In the genomic region with DNA sequence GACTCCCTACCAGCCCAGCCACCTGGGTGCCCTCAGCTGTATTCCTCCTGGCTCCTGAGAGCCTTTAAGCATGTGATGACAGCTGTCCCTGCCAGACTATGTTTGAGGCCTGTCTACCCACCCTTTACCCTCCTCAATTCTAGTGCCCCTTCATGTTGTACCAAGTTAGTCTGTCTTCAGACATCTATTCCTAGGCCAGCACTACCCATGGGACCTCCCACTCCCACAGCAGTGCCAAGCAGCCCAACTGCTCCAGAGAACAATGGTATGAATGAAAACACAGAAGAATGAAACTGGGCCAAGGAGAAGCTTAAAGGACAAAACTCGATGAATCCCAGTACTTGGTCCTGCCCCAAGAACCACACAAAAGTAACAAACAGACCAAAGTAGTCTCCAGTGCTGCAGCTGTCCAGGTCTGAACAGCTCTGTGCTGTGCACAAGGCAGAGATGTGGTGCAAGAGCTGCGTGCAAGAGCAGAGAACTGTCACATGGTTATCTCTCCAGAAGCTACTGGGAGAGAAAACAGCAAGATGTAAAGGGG, we compare ENCODE assay signal across 11 mouse cellular contexts. TPM values are rescaled to one million over a fixed set of nuclear protein-coding genes. Genes with fewer than 3 reads are reported as not detected.
DNase-seq lines count a peak whose midpoint lies in the region; ATAC-seq and TF ChIP-seq lines count a peak whose summit lies in the region.
"Had no signal": no experiment of that assay in that cellular context is flagged by ENCODE, and none has a peak within 500 bp of the region (broad histone marks: within the 10 kb centered on the region; RNA-seq: fewer than 3 reads in every experiment).

No protein-coding gene starts in this region.

- H3K4me3 ChIP-seq in heart, embryonic 12.5 days: no peak overlapping the region
- no peak overlapping the region for H3K4me3 ChIP-seq in midbrain, embryonic 11.5 days (ENCODE audit: low read depth, low read length)
- no peak overlapping the region for H3K4me3 ChIP-seq in midbrain, embryonic 15.5 days
- H3K4me3 ChIP-seq in hindbrain, embryonic 16.5 days (ENCODE audit: low read length): no peak overlapping the region
- H3K4me3 ChIP-seq in myocyte: no peak overlapping the region
- H3K4me3 ChIP-seq: limb, embryonic 13.5 days had no signal

- 56% methylated on average over 2 of the region's 2 CpGs for WGBS in heart, embryonic 12.5 days
- 91% methylated on average over 2 of the region's 2 CpGs for WGBS in midbrain, embryonic 11.5 days
- WGBS in midbrain, embryonic 15.5 days: 67% methylated on average over 2 of the region's 2 CpGs
- 55% methylated on average over 2 of the region's 2 CpGs for WGBS in hindbrain, embryonic 16.5 days

- H3K36me3 ChIP-seq in heart, embryonic 12.5 days: peaks cover 19% of the 10 kb centered on the region
- 0 out of 2 replicates have a peak, but pooled peaks cover 2% of the 10 kb centered on the region for H3K36me3 ChIP-seq in midbrain, embryonic 11.5 days (ENCODE audit: control insufficient read depth, insufficient read depth, low read length)
- H3K36me3 ChIP-seq in midbrain, embryonic 15.5 days (replicated peaks): 0 out of 2 replicates have a peak, but pooled peaks cover 2% of the 10 kb centered on the region
- no peaks in the 10 kb centered on the region; the same call in 1 of the 2 replicates for H3K36me3 ChIP-seq in hindbrain, embryonic 16.5 days (ENCODE audit: control insufficient read depth, insufficient read depth, low read length)
- H3K36me3 ChIP-seq in myocyte (ENCODE audit: control insufficient read depth, insufficient read depth): peaks cover 19% of the 10 kb centered on the region

- no peak overlapping the region for H3ac ChIP-seq in myocyte (ENCODE audit: control insufficient read depth, insufficient read length)

- no peaks in the 10 kb centered on the region for H3K9me3 ChIP-seq in heart, embryonic 12.5 days (replicated peaks)
- no peaks in the 10 kb centered on the region for H3K9me3 ChIP-seq in midbrain, embryonic 11.5 days (ENCODE audit: control insufficient read depth, low read length)
- no peaks in the 10 kb centered on the region for H3K9me3 ChIP-seq in midbrain, embryonic 15.5 days
- no peaks in the 10 kb centered on the region for H3K9me3 ChIP-seq in hindbrain, embryonic 16.5 days (ENCODE audit: control insufficient read depth, low read length)
- H3K9me3 ChIP-seq: limb, embryonic 13.5 days had no signal

- ATAC-seq in heart, embryonic 12.5 days (ENCODE audit: insufficient number of reproducible peaks, low FRiP score): no peak
- no peak for ATAC-seq in midbrain, embryonic 11.5 days (ENCODE audit: low FRiP score)
- ATAC-seq in midbrain, embryonic 15.5 days (replicated peaks): no peak
- ATAC-seq in hindbrain, embryonic 16.5 days: peak; percentile 77
- ATAC-seq in inflammation-experienced regulatory T-cells, adult 6 months: no peak

- H3K79me2 ChIP-seq in myocyte (ENCODE audit: control insufficient read depth, insufficient read depth): peaks cover 65% of the 10 kb centered on the region

- H3K4me2 ChIP-seq in heart, embryonic 12.5 days: peak overlapping the region; percentile 23; the same call in 1 of the 2 replicates
- no peak overlapping the region for H3K4me2 ChIP-seq in midbrain, embryonic 11.5 days
- no peak overlapping the region for H3K4me2 ChIP-seq in midbrain, embryonic 15.5 days
- no peak overlapping the region for H3K4me2 ChIP-seq in hindbrain, embryonic 16.5 days (ENCODE audit: low read length)
- peak overlapping the region; percentile 24 for H3K4me2 ChIP-seq in myocyte (ENCODE audit: low read depth)
- H3K4me2 ChIP-seq: limb, embryonic 13.5 days had no signal

- no peaks in the 10 kb centered on the region for H3K27me3 ChIP-seq in heart, embryonic 12.5 days (replicated peaks)
- no peaks in the 10 kb centered on the region for H3K27me3 ChIP-seq in midbrain, embryonic 11.5 days (ENCODE audit: control insufficient read depth, insufficient read depth, low read length)
- H3K27me3 ChIP-seq in midbrain, embryonic 15.5 days (replicated peaks): no peaks in the 10 kb centered on the region
- H3K27me3 ChIP-seq in hindbrain, embryonic 16.5 days (replicated peaks; ENCODE audit: control insufficient read depth, insufficient read depth, low read length): no peaks in the 10 kb centered on the region
- no peaks in the 10 kb centered on the region for H3K27me3 ChIP-seq in myocyte (ENCODE audit: control insufficient read depth, insufficient read depth, insufficient read length)
- H3K27me3 ChIP-seq: CH12.LX; limb, embryonic 13.5 days had no signal

- H3K27ac ChIP-seq in heart, embryonic 12.5 days (ENCODE audit: poor library complexity, severe bottlenecking): peak overlapping the region; percentile 60
- no peak overlapping the region for H3K27ac ChIP-seq in midbrain, embryonic 11.5 days (ENCODE audit: low read depth, low read length)
- H3K27ac ChIP-seq in midbrain, embryonic 15.5 days: no peak overlapping the region; the same call in 1 of the 2 replicates
- peak overlapping the region; percentile 67; the same call in 1 of the 2 replicates for H3K27ac ChIP-seq in hindbrain, embryonic 16.5 days (ENCODE audit: low read depth, low read length)
- H3K27ac ChIP-seq: limb, embryonic 13.5 days had no signal

- H3K4me1 ChIP-seq in heart, embryonic 12.5 days (replicated peaks): peaks cover 83% of the 10 kb centered on the region
- no peaks in the 10 kb centered on the region for H3K4me1 ChIP-seq in midbrain, embryonic 11.5 days (ENCODE audit: control insufficient read depth, insufficient read depth, low read length)
- peaks cover 5% of the 10 kb centered on the region; the same call in 1 of the 2 replicates for H3K4me1 ChIP-seq in midbrain, embryonic 15.5 days
- H3K4me1 ChIP-seq in hindbrain, embryonic 16.5 days (ENCODE audit: control insufficient read depth, insufficient read depth, low read depth, low read length): peaks cover 5% of the 10 kb centered on the region

- H3K9ac ChIP-seq in heart, embryonic 12.5 days: no peak overlapping the region
- no peak overlapping the region for H3K9ac ChIP-seq in midbrain, embryonic 11.5 days (ENCODE audit: low read length)
- no peak overlapping the region for H3K9ac ChIP-seq in midbrain, embryonic 15.5 days
- no peak overlapping the region for H3K9ac ChIP-seq in hindbrain, embryonic 16.5 days (ENCODE audit: low read depth, low read length)
- H3K9ac ChIP-seq: limb, embryonic 13.5 days had no signal

- DNase-seq in heart, adult 8-10 months (ENCODE audit: low spot score): no peak
- DNase-seq in midbrain, embryonic 11.5 days (ENCODE audit: low spot score, missing footprints): peak; percentile 35
- no peak for DNase-seq in lung, postnatal 4 days
- DNase-seq: kidney, postnatal 4 days had no signal

- no peak for TF ChIP-seq POLR2A in myocyte (IDR thresholded peaks at IDR 0.05; ENCODE audit: insufficient read length, low read depth)

TF ChIP-seq in myocyte, 11 proteins besides CTCF, POLR2A, EP300 and RAD21:
- TF ChIP-seq CEBPB (IDR thresholded peaks at IDR 0.05; ENCODE audit: insufficient read depth, poor library complexity, severe bottlenecking) (no peak), USF1 (IDR thresholded peaks at IDR 0.05; ENCODE audit: low read depth) (peak; percentile 10), TCF12 (IDR thresholded peaks at IDR 0.05; ENCODE audit: insufficient read depth, poor library complexity, severe bottlenecking) (peak; percentile 43), POLR2AphosphoS2 (IDR thresholded peaks at IDR 0.05; ENCODE audit: insufficient read length, low read depth) (no peak), REST (IDR thresholded peaks at IDR 0.05; ENCODE audit: insufficient read depth, insufficient read length) (no peak), TCF3 (IDR thresholded peaks at IDR 0.05; ENCODE audit: insufficient read length, low read depth) (no peak), E2F4 (IDR thresholded peaks at IDR 0.05; ENCODE audit: insufficient read depth) (no peak), MAX (IDR thresholded peaks at IDR 0.05; ENCODE audit: low read depth) (no peak), SRF (IDR thresholded peaks at IDR 0.05; ENCODE audit: control insufficient read depth, insufficient read length, low read depth) (no peak), MYOG (IDR thresholded peaks at IDR 0.05; ENCODE audit: control insufficient read depth in 1 of 3, insufficient read depth in 1 of 3, insufficient read length in 2 of 3, low read depth in 2 of 3) (peak; percentile 39 to 89 (median 57)), MYOD1 (IDR thresholded peaks at IDR 0.05; ENCODE audit: control insufficient read depth in 1 of 3, insufficient read length in 2 of 3, low read depth in 2 of 3) (peak in 2 of 3 experiments; percentile 67 to 81)
TF ChIP-seq in myocyte: peak in this region for 4.

RNA-seq across cellular contexts. Expression of a gene that starts 11.7 kb away (rescaled TPM):
- polyA plus RNA-seq in heart, embryonic 12.5 days (2016; fragmentation: Nextera tagmentation; extraction: Ambion mirVana): 26.0 and 27.7 TPM in 2 replicates
- 10 to 100 TPM; 24.7 to 29.4 (median 28.0) TPM for total RNA-seq in heart, adult 8-10 months (2022)
- 13.5 and 14.7 TPM in 2 replicates for polyA plus RNA-seq in midbrain, embryonic 11.5 days (2014; fragmentation: Nextera tagmentation; extraction: Ambion mirVana)
- 26.3 and 28.1 TPM in 2 replicates for polyA plus RNA-seq in midbrain, embryonic 15.5 days (2015; fragmentation: Nextera tagmentation; extraction: Ambion mirVana)
- polyA plus RNA-seq in hindbrain, embryonic 16.5 days (2015; fragmentation: Nextera tagmentation; extraction: Ambion mirVana): 24.3 and 25.7 TPM in 2 replicates
- 46.6 TPM for polyA plus RNA-seq in myocyte (2012; fragmentation: generic; extraction: Trizol)
- polyA plus RNA-seq in inflammation-experienced regulatory T-cells, adult 6 months (2017; shearing (Covaris generic)): 1 to 10 TPM; 4.2 to 5.8 (median 4.3) TPM

RNA-seq across cellular contexts. Expression of a gene that starts 28.0 kb away (rescaled TPM):
- 30.2 and 31.3 TPM in 2 replicates for polyA plus RNA-seq in heart, embryonic 12.5 days (2016; fragmentation: Nextera tagmentation; extraction: Ambion mirVana)
- total RNA-seq in heart, adult 8-10 months (2022): 10 to 100 TPM in 2 of 4 experiments, 1 to 10 TPM in 2; 7.0 to 10.3 (median 9.9) TPM
- polyA plus RNA-seq in midbrain, embryonic 11.5 days (2014; fragmentation: Nextera tagmentation; extraction: Ambion mirVana): 69.4 and 72.2 TPM in 2 replicates
- 102 TPM in 2 replicates for polyA plus RNA-seq in midbrain, embryonic 15.5 days (2015; fragmentation: Nextera tagmentation; extraction: Ambion mirVana)
- polyA plus RNA-seq in hindbrain, embryonic 16.5 days (2015; fragmentation: Nextera tagmentation; extraction: Ambion mirVana): 77.6 and 86.3 TPM in 2 replicates
- polyA plus RNA-seq in myocyte (2012; fragmentation: generic; extraction: Trizol): 29.2 TPM
- 1 to 10 TPM; 6.3 to 7.5 (median 6.4) TPM for polyA plus RNA-seq in inflammation-experienced regulatory T-cells, adult 6 months (2017; shearing (Covaris generic))

RNA-seq across cellular contexts. Expression of a gene that starts 52.8 kb away (rescaled TPM):
- polyA plus RNA-seq in heart, embryonic 12.5 days (2016; fragmentation: Nextera tagmentation; extraction: Ambion mirVana): not detected in 2 replicates
- not detected for total RNA-seq in heart, adult 8-10 months (2022)
- not detected in 2 replicates for polyA plus RNA-seq in midbrain, embryonic 11.5 days (2014; fragmentation: Nextera tagmentation; extraction: Ambion mirVana)
- polyA plus RNA-seq in midbrain, embryonic 15.5 days (2015; fragmentation: Nextera tagmentation; extraction: Ambion mirVana): not detected in 2 replicates
- polyA plus RNA-seq in hindbrain, embryonic 16.5 days (2015; fragmentation: Nextera tagmentation; extraction: Ambion mirVana): not detected in 2 replicates
- not detected for polyA plus RNA-seq in myocyte (2012; fragmentation: generic; extraction: Trizol)
- polyA plus RNA-seq in inflammation-experienced regulatory T-cells, adult 6 months (2017; shearing (Covaris generic)): not detected
- total RNA-seq: CH12.LX had no signal
- polyA plus RNA-seq: limb, embryonic 13.5 days had no signal

Comparison
In these comparisons a context has a peak if more than half of its experiments do, and no peak if none do; other contexts are left out.
1. H3K27ac ChIP-seq: peak in heart, embryonic 12.5 days (single experiment) and hindbrain, embryonic 16.5 days (single experiment); none in midbrain, embryonic 11.5 days (single experiment) and midbrain, embryonic 15.5 days (single experiment).
2. H3K4me2 ChIP-seq: peak in heart, embryonic 12.5 days (single experiment) and myocyte (single experiment); none in midbrain, embryonic 11.5 days (single experiment), midbrain, embryonic 15.5 days (single experiment) and hindbrain, embryonic 16.5 days (single experiment).